Mouse (Mus musculus): ENCODE measurements at regions not wholly inside any gene's neighbourhood (a gene's known extent, or its start where the extent isn't known, plus 50 kb on each side); places are given as distances from the start of the nearest gene placed in this dataset.
A peak's percentile ranks its signal among the peaks of the same experiment; 100 is the strongest.

GRCm38 (mm10) chr12:12622712-12623292 lies 318.9 kb downstream of the Mycn start:
- ATAC-seq, result no peak

DNA sequence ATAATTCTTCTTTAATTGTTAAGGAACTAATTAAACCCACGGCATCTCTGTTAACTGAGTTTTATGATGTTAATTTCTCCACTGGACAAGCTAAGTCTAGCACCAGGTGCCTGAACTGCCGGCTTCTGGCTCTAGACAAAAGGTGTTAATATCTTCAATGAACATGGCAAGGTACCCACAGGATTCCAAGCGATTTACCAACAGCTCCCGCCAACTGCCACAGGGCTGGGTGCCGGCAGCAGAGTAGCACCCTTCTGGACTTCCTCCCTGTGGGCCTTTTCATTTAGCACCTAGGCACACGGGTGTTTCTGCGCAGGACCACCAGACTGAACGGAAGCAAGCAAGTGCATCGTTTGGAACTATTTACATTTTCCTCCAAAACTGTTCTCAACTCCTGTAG lies 320.2 kb downstream of the Mycn start:
- no peak for ATAC-seq

GRCm38 (mm10) chr12:12620316-12620715 lies 321.4 kb downstream of the Mycn start:
- ATAC-seq, result no peak

GRCm38 (mm10) chr12:12619431-12619830 lies 322.3 kb downstream of the Mycn start:
- ATAC-seq, result no peak

GRCm38 (mm10) chr12:12612520-12612919 lies 329.2 kb downstream of the Mycn start:
- no peak for ATAC-seq

- no peak for ATAC-seq
Measured at GRCm38 (mm10) chr12:12610861-12611260, 330.9 kb downstream of the Mycn start.

- no peak for ATAC-seq
Measured at GRCm38 (mm10) chr12:12607995-12608394, 333.7 kb downstream of the Mycn start.

- no peak for ATAC-seq
Measured at GRCm38 (mm10) chr12:12606911-12607310, 334.8 kb downstream of the Mycn start.

DNA sequence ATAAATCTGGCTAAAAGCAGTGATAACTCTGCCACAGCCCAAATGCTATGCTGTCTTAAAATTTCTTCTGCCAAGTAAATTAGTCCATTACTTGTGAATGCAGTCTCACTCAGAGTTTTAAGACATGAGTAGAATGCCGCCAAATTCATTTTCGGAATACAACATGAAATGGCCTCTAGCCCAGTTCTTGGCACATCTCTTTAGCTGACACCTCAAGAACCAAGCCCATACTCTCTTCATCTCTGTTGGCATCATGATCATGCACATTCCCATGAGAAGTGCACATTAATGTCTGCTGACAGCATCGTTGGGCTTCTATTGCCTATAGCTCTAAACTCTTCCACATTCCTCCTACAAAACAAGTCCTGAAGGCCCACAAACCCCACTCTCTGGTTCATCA lies 336.2 kb downstream of the Mycn start:
- ATAC-seq, result no peak

GRCm38 (mm10) chr12:12601362-12601761 lies 339.4 kb downstream of the Fam49a start:
- ATAC-seq, result no peak

- no peak for ATAC-seq
Measured at GRCm38 (mm10) chr12:12595399-12595798, 333.5 kb downstream of the Fam49a start.

DNA sequence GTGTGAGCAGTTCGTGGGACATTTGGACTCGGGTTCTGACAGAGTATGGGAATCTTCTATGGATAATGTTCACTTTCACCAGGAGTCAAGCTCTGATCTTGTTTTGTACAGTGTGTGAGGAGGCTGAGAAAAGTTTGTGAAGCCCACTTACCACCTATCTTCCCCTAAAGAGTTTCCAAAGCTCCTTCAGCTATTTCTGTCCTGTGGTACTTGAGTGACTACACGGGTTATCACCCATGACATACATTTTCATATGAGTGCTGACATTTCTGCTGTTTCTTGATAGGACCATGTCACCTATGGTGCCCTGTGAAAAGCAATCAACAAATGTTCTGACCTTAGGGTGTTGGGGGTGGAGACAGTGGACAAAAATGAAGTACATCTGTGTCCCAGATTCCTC lies 332.6 kb downstream of the Fam49a start:
- ATAC-seq, result no peak

DNA sequence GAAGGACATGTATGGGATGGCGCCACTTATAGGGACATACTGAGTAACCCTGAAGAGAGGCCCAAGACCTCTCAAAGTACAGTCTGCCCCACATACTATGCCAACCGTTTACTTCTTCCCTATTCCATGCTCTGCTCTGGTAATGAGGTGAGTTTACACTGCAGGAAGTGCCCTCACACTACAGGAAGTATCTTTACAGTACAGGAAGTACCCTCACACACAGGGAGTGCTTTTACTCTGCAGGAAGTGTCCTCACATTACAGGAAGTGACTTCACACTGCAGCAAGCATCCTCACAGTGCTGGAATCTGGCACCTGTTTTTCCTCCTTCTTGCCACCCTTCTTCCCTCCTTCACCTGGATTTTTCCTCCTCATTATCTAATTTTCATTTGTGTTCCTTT lies 331.4 kb downstream of the Fam49a start:
- no peak for ATAC-seq

- peak; percentile 17 for ATAC-seq
Measured at GRCm38 (mm10) chr12:12590753-12591291, 328.9 kb downstream of the Fam49a start.

DNA sequence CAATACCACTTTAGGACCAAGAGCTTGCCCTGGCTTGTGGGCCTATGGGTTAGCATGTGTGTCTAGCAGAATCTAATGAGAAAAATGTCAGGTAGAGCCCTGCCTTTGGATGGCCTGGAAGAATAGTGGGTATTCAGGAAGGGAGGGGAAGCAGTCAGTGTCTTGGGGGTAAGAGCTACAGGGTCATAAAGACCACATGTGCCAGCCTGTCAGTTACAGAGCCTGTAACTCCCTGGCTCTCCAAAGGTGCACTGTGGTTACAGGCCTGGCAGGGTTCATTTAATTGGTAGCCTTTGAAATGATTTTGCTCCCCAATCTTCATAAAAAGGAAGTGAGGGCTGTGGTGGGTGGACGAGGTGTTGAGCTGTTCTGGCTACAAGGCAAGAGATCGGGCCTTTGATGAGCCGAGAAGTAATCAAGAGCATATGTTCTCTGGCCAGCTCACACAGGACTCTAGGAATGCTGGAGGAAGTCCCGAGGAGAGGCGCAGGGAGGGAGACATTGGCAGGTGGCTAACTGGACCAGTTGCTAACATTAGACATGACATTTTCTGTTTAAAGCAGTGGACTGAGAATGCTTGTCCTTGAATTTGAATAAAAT lies 326.9 kb downstream of the Fam49a start:
- no peak for ATAC-seq

DNA sequence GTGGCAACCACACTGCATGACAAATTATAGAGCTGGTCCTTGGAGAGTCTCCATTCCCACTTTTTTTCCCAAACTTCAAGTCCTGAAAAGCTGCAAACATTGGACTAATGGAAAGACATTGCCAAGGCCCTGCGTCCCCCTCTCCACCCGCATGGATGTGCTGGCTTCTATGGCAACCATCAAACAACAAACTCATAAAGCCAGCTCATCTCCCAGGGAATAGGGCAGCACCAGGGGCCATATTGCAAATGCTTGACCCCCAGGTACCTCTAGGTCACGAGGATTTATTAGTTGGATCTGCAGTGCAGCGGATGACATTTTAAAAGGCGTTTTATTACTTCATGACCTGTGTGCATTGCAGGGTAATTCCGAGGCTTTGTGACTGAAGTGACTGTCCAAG lies 324.5 kb downstream of the Fam49a start:
- no peak for ATAC-seq

DNA sequence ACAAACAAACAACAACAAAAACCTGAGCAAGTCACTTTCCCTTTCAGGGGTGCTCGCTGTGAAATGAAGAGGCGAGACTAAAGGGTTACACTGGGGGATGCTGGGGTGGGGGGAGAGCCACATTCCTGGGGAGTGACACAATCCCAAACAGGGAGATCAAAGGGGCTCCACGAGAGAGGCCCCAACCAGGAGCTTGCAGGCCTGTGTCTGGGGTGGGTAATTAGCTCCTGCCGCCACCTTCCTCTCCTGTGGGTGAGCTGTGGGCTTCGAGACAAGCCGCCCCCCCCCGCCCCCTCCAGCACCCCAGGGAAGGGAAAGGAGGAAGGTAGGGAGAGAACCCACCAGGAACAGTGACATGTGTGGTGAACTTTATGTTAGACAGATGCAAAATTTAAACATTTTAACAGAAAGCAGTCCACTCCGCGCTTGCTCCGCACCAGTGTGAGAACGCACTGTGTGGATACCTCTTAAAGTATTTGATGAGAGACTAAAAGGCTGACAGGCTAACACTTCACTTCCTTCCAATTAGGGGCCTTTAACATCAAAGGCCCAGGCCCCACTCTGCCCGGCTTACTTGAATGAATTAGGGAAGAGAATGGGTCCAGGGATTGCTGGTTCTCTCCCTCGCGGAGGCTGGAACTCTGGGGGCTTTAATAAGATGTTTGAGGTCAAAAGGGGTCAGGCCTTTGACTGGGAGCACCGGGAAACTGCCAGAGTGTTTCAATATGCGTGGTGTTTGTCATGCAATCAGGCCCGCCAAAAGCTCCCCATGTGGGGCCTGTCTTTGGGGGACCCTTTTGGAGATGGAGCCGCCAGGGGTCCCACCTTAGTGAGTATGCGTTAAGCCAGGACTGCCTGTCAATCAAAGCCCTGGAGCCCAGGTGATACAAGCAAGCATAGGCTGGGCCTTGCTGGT lies 319.6 kb downstream of the Fam49a start:
- no peak for ATAC-seq

DNA sequence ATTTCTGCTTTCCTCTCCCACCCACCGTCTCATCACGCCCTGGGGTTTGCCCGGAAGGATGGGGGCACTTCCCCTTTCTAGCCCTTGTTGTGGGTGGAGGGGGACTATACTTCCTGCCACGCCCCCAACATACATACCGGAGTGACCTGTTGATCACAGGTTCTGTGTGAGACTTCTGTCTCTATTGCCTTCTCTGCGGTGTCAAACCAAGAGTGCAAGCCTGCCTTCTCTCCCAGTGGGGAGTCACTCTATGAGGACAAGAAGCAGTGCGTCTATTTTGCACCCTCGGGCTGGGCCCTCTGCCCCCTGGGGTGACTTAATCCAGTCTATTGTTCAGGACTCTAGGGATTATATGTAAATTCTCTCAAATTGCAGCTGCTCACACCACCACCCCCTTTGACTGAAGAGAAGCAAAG lies 318.8 kb downstream of the Fam49a start:
- peak; percentile 60 for ATAC-seq

DNA sequence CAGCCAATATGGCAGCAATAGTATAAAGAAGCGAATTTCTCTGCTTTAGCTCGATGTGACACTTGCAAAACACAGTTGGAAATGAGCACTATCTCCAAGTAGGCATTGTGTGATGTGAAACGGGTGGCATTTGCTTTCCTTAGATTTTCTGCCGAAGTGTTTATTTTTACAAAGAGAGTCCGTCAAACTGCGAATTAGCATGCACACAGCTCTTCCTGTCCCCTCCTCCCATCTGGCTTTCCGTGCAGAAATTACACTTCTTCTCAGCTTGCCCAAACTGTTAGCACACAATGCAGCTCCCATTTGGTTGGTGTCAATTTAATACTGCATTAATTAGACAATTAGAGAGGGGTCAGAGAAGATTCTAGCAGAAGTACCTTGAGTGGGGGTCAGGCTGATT lies 316.3 kb downstream of the Fam49a start:
- ATAC-seq, result no peak

DNA sequence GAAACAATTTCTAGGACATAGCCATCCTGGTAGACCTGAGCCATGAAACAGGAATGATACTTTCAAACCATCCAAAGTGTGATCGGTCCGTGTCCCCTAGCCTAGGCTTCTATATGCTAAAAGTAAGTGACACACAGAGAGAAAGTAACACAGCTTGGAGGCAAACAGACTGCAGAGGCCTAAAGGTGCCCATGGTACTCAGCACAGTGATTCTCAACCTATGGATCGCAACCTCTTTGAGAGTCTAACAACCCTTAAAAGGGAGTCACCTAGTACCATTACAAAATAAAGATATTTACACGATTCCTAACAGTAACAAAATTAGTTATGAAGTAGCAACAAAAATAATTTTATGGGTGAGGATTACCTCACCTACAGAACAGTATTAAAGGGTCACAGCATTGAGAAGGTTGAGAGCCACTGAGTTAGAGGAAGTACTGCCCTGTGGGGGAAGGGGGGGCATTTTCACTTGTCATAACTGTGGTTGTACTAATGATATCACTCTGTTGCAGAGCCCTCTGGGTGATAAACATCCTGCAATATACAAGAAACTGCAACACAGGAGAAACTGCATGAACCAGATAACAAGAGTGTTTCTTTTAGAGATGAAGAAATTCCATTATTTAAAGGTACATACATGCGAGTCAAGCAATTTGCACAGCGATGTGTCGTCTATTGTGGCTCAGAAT lies 308.8 kb downstream of the Fam49a start:
- ATAC-seq, result no peak

DNA sequence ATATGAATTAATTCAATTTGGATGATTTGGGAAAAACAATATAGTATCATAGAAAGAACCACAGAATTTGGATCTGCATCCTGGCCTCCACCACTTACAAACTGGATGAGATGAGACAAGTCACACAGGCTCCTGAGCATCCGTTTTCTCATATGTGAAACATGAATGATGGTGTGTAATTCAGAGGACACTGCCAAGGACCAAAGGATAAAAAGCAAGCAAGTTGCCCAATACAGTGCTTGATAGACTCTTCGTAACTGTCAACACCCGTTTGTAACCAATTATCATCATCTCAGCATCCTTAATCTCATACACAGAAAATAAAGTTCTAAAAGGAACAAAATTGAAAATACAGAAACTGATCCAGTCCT lies 305.8 kb downstream of the Fam49a start:
- ATAC-seq, result no peak

DNA sequence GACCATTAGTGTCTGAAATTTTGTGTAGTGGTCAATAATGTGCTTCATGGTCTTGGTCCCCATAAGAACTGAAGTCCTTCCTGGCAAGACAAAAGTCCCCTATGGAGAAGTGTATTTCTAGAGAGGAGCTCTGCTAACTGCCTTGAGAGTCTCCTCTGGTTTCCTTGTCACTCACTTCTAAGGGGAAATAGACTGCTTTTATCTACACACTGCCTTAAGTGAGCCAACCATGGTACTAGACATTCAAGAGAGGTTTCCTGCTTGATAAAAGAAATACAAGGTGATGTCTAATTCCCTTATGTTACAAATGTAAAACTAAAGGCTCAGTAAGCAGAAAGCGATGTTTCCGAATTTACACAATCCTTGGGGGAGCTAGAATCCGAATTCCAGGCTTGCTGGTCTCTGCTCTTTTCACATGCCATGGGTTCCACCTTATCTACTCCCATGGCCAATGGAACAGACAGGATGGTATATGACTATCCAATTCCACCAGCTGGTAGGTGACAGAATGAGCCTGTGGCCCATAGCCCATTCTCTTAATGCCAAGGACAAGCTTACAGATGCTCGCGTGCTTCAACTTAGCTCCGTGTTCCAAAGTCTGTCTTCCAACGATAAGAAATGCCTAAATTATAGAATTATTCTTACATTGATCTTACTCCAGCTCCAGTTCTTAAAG lies 305.3 kb downstream of the Fam49a start:
- ATAC-seq, result no peak
